Mouse (Mus musculus): ENCODE data around the gene Ndufaf2.

DNA sequence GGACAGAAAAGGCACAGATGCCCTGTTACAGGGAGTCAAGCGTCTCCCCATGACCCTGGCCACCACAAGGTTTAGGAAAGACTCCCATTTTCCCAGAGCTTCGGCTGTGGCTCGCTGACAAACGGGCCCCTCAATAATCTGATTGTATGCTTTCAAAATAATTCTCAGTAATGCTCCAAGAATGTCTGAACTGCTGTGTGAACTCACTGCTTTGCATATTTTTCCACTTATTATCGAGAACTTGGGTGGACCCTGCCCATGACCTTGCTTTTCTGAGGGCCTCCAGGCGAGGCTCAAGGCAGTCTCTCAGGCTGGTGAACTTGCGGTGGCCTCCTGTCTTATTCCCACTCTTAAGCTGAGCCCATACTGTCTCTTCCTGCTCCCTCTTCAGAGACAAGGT lies 193.8 kb downstream of the Ndufaf2 start:
- no peak for TF ChIP-seq GATA1 (IDR thresholded peaks at IDR 0.05; ENCODE audit: low read length)
- TF ChIP-seq TAL1 (IDR thresholded peaks at IDR 0.05; ENCODE audit: low read length) = no peak
